Mouse (Mus musculus) mesoderm, embryonic 11.5 days (tissue): Measurements from ENCODE around the gene Olfr640.

Experiments
- DNase-seq: peaks from one replicate; pipeline ENCODE4 v3.0.0-alpha.2; 2012; ENCODE audit warnings: low read depth, low spot score

Gene Olfr640

DNA sequence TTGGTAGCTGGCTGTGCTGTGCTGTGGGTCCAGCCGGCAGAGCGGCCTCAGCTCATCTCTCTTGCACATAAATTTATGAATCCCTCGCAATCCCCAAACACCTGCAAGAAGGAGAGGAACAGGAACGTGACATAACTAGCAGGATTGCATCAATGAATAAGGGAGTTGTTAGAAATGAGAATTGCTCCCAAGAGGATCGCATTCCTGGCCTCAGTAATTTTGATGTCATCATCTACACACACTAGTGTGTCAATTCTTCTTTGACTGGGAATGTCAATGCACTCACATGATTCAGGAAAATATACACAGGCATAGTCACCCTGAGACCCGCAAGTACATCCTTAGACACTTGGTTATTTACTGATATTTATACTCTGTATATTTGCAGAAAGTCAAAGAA lies at the start of gene Olfr640:
Gene Olfr640 (minus strand): TSS at position 101 of the 400 bp plus-strand sequence.
- DNase-seq, result no peak

DNA sequence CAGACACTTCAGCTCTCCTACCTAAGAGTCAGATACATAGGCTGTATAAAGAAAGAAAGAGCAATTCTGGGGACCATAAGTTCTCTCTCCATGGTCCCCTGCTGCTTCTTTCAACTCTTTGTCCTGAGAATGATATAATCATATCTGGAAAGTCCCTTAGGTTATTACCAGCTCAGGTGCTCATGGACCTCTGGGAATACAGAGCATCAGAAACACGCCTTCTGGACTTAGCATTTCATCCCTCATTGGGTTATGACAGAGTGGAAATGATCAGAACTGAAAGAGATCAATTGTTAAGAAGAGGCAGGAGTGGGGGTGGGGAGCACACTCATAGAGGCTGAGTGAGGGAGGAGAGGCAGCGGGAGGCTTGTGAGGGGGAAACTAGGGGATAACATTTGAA lies 46.4 kb upstream of the Olfr640 start, which contains the start of gene Olfr644:
Gene Olfr644 (minus strand): TSS at position 101 of the 400 bp plus-strand sequence.
- DNase-seq, result no peak

DNA sequence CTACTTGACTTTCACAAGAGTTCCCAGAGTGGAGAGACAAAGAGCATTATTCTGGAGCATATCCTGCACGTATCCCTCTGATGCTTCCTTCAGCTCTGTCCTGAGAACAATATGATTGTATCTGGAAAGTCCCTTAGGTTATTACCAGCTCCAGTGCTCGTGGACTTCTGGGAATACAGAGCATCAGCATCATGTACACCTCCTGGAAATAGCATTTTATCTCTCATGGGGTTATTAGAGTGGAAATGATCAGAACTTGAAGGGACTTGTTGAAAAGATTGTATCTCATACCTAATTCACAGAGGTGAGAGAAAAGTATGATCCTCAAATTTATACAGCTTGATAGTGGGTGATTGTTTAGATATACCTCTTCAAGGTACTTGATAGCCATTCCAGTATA lies 36.0 kb upstream of the Olfr640 start, which contains the start of gene 4930516K23Rik:
Gene 4930516K23Rik (minus strand): TSS at position 101 of the 400 bp plus-strand sequence.
- no peak for DNase-seq

DNA sequence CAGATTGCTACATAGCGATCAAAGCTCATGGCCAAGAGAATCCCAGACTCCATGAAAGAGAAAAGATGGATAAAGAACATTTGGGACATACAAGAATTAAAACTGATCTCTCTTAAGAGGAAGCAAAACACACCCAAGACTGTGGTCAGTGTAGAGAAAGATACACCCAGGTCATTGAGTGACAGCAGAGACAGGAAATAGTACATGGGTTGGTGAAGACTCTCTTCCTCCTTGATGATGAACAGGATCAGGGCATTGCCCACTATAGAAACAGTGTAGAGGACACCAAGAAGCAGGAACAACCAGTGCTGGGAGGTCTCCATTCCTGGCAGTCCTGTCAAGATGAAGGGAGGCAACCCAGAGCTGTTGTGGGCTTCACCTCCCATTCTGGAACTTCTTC lies 33.8 kb upstream of the Olfr640 start:
- no peak for DNase-seq

DNA sequence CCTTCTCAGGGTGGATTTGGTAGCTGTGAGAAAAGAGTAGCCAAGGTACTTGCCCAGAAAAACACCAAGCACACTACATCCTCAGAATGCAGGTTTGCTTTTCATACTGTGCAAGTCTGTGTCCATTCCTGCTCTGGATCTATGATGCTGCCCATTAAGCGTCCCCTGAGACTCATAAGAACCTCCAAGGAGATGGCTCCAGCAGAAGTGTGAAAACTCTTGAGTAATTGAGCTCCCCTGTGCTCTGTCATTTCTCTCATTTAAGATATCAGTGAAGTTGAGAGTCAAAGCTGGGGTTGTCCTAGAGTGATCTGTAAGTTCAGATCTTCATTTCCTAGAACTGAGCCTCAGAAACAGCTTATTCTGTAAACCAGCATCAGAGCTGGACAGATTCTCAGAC lies 27.2 kb upstream of the Olfr640 start, which contains the start of gene Olfr642:
Gene Olfr642 (minus strand): TSS at position 101 of the 400 bp plus-strand sequence.
- no peak for DNase-seq

DNA sequence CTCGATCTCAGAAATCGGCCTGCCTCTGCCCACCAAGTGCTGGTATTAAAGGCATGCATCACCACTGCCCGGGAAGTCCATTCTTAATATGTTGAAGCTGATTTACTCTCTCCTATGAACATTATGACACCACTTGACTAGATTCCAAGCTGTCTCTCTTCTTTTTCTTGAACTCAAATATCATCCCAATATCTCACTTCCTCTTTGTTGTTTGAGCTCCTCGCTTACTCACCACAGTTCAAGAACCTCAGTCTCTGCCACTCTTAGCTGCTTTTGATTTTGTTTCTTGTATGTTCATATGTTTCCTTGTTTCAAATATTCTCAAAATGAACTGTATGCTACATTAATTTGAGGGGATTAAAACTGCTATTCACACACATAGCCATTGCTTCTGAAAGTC lies 25.4 kb upstream of the Olfr640 start:
- no peak for DNase-seq

DNA sequence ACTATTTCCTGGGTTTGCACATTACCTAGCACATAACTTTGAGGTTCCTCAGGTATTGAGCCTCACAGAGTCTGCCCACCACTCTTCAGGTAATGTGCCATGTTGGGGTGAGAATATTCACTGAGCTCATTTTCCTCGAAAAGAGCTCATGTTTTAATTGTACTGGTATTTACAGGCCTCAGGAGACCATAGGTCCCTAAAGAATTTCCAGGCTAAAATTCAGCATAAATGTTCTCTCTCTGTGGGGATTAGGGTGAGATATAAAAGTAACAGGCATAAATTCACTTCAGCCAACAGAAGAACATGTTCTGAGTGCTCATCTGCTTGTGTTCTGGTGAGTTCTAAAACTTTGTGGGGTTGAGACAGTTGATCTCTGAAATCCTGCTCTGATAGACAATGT lies 9.8 kb upstream of the Olfr640 start, which contains the start of gene Olfr641:
Gene Olfr641 (plus strand): TSS at position 301 of the 400 bp plus-strand sequence.
- no peak for DNase-seq

DNA sequence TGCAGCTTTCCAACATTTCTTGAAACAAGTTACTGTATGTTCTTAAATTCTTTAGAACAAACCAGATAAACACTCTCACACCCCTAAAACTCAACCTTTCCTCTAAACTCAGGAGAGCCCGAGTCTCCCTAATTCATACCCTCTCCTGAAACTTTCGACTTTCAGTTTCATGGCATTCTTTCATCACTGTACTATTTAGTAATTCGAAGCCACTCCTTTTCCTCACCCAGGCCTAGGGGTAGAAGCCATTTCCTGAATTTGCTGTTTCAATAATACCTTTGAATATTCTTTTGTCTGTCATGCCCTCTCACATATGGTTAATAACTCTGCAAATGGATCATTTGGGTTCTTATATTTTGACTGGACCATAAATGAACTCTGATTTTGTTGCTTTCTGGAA lies 1.6 kb upstream of the Olfr640 start:
- DNase-seq, result no peak

DNA sequence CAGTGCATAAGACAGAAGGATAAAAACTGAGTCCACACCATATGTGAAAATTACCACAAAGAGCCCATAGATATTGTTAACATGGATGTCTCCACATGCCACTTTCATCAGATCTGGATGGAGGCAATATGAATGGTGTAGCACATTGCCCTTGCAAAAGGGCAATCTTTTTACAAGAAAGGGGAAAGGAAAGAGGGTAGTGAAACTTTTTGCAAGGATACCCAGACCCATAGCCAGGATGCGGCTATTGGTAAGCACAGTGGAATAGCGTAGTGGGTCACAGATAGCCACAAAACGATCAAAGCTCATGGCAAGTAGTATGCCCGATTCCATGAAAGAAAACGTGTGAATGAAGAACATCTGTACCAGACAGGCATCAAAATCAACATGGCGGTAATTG lies 3.7 kb downstream of the Olfr640 start:
- no peak for DNase-seq

DNA sequence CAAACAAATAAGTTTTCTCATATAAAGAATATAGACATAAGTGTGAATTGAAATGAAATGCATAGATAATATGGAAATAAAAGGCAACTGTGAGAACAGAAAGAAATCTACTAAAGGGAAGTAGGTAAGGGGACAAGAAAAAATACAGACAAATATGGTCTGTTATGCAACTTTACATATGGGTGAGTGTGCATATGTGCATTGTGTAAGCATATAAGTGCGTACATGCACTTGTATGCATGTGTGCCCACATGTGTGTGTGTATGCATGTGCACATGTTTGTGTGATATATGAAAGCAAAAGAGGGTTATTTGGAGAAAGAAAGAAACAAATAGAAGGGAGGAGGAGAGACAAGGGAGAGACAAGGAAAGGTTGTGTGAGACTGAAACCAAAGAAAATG lies 6.4 kb downstream of the Olfr640 start:
- DNase-seq, result no peak

DNA sequence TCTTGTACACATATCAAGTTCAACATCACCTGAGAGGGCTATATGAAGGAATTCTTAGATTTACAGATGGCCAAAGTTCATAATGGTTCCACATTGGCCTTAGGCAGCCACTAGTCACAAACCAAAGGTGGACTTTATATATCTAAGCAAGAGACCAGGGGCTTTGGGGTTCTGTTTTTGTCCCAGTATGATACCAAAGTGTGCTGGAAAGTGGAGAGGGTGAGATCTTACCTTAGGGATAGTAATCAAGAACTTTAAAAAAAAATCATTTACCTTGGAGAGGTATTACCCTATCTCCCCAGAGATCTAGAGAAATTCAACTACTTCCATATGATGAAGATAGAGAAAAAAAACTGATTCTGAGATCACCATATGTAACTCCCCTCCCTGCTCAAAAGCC lies 8.2 kb downstream of the Olfr640 start, which contains the start of gene Olfr639:
Gene Olfr639 (minus strand): TSS at position 101 of the 400 bp plus-strand sequence.
- no peak for DNase-seq

DNA sequence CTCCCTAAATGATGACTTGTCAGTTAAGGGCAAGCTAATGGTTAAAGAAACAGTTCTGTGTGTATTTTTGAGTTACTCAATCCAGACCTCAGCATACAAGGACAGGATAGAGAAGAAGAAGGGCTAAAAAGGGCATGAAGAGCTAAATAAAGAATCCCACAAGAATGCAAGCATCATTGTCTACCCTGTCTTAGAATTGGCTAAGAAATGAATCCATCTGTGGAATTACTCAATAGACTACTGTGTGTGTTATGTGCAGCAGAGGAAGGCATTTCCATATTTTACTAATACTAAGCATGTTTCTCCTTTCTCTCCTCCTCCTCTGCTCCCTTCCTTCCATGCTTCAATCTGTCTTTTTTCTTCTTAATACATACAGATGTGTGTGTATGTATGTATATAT lies 26.2 kb downstream of the Olfr640 start:
- no peak for DNase-seq

DNA sequence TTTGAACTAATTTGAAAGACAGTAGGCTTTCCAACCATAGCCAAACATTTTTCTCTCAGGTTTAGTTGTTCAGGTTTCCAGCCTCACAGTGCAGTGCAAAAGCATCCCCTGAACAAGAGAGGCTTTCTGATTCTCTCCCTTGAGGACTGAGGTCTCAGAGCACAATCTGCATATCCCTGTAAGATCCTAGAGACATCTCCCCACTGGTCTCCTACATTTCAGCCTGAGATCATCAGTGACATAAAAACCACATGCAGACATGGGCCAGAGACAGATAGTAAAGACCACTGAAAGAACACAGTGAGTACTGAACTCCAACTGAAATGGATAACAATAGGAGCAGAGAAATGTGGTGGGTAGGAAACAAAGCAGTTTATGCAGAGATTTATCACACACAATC lies 26.9 kb downstream of the Olfr640 start, which contains the start of gene Olfr638:
Gene Olfr638 (plus strand): TSS at position 301 of the 400 bp plus-strand sequence.
- DNase-seq, result no peak

DNA sequence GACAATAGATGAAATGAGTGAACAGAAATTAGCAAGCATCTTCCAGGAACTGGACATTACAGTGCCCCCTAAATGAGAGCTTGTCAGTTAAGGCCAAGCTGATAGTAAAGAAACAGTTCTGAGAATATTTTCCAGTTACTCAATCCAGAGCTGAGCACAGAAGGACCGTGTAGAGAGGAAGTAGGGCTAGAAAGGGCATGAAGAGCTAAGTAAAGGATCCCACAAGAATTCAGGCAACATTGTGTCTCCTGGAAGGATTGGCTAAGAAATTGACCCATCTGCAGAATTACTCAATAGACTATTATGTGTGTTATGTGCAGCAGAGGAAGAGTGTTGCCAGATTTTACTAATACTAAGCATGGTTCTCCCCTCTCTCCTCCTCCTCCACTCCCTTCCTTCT lies 53.6 kb downstream of the Olfr640 start:
- no peak for DNase-seq

DNA sequence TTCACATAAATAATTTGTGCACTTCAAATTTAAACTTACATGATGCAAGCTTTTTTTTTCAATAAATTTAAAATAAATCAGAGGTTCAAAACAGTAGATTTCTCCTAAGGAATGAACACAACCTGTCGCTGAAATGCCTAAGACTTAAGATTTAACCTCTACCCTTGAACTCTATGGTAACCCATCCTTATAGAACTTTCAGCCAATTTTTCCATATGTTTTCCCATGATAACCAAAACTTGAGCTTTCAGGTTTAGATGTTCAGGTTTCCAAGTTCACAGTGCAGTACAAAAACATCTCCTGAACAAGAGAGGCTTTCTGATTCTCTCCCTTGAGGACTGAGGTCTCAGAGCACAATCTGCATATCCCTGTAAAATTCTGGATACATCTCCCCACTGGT lies 54.5 kb downstream of the Olfr640 start, which contains the start of gene Olfr635:
Gene Olfr635 (plus strand): TSS at position 301 of the 400 bp plus-strand sequence.
- no peak for DNase-seq
